Mouse (Mus musculus) macrophage (primary cell): ENCODE results near the gene 1700056E22Rik. TPM values are rescaled to one million over a fixed set of nuclear protein-coding genes. Genes with fewer than 3 reads are reported as not detected.
A peak's percentile ranks its signal among the peaks of the same experiment; 100 is the strongest.

ENCODE experiments used
- H3K27ac ChIP-seq: fragments of 350-480 bp; formaldehyde crosslinking; 2 replicates; pipeline ENCODE4 v1.9.0; 2021
- H3K36me3 ChIP-seq: fragments of 350-480 bp; formaldehyde crosslinking; 2 replicates; pipeline ENCODE4 v1.9.0; 2021; ENCODE audit errors: inconsistent target
- H3K4me3 ChIP-seq: fragments of 350-480 bp; formaldehyde crosslinking; 2 replicates; pipeline ENCODE4 v1.9.0; 2021; ENCODE audit errors: inconsistent target
- H3K79me2 ChIP-seq: fragments of 350-480 bp; formaldehyde crosslinking; 2 replicates; pipeline ENCODE4 v1.9.0; 2021; ENCODE audit errors: inconsistent target
- WGBS: methylation state at CpG from one replicate; pipeline ENCODE4 v1.1.7; 2026; ENCODE audit warnings: inconsistent platforms; ENCODE audit not compliant: missing documents; 5-methylcytosine and 5-hydroxymethylcytosine counted together
- polyA plus RNA-seq: library from polyadenylated mRNA; stranded (reverse); fragments of 250-400 nt; gene quantifications from 3 replicates; pipeline ENCODE4 v1.2.4, GENCODE M21; 2018; ENCODE audit warnings: inconsistent platforms

Gene 1700056E22Rik
- polyA plus RNA-seq, 1 experiment from 2014 or later, result 0.16 TPM

DNA sequence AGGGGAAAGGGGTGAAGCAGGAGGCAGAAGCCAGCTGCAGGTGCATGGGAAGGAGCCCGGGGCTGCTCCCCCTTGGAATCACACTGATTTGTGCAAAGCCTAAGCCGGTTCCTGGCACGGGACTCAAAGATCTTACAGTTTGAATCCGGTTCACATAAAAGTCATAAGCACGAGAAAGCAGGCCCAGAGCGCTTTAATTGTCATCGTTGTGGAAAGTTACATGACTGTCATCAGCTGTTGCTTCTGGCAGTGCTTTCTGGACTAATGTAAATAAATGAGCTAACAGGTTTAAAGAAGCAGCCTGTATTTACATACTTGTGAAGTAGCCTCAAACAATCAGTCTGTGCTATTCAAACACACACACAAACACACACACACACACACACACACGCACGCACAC, 26.3 kb upstream of the 1700056E22Rik start:
- no peaks in the 10 kb centered on the region for H3K79me2 ChIP-seq
- H3K36me3 ChIP-seq, result no peaks in the 10 kb centered on the region
- 97% methylated on average over 7 of the region's 9 CpGs for WGBS
- no peak overlapping the region for H3K4me3 ChIP-seq
- no peak overlapping the region for H3K27ac ChIP-seq

DNA sequence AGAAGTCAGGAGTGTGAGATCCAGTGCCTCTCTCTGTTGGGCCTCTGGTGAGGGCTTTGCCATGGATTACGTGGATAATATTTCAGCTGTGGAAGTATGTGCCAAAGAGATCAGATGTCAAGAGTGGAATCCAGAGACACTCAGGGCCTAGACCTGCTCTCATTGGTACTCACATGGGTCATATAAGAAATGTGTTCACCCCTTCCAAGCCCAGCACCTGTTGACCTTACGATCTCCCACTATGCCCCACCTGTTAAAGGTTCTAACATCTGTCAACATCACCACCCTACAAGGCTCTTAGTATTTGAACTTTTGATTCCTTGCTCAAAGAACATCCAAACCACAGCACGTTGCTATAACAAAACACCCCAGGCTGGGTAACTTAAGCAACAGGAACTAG, 25.7 kb upstream of the 1700056E22Rik start:
- Histone ChIP-seq H3K4me3 (no peak overlapping the region), H3K79me2 (no peaks in the 10 kb centered on the region), H3K36me3 (no peaks in the 10 kb centered on the region), H3K27ac (no peak overlapping the region)
- 96% methylated on average over 3 of the region's 3 CpGs for WGBS

DNA sequence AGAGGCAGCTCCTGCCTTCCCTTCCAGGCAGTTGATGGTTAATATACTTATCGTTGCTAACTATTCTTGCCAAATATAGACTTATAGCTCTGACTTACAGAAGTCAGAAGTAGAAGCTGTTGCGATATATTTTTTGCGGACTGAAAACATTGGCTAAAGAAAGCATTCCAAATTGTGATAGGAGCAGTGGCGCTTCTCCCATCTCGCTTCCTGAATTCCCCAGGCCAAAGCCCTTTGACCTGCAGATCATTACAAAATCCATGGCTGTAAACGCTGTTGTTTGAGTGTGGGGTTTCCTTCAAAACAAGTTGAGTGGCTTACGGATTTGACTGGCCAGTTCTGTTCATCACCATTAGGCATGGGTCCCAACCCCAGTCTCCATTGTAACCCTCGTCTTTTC, 24.1 kb upstream of the 1700056E22Rik start:
- H3K36me3 ChIP-seq, result no peaks in the 10 kb centered on the region
- no peak overlapping the region for H3K27ac ChIP-seq
- WGBS, result 95% methylated on average over 8 of the region's 8 CpGs
- H3K79me2 ChIP-seq, result no peaks in the 10 kb centered on the region
- H3K4me3 ChIP-seq, result no peak overlapping the region

DNA sequence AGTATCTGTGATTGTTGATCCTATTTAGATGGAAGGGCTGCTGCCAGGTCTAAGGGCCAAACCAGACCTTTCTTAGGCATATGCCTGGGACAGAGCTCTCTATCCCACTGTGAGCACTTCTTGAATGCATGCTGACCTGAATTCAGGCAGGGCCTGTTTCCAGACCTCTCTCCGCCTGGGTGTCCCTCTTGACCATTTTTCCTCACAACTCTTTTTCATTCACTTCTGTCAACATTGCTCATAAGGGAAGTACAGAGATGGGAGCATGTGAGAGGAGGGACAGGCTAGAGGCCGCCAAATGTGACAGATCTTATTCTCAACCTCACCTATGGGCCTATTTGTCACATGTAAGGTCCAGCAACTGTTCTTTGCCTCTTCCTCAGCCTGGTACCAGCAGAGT, 20.1 kb upstream of the 1700056E22Rik start:
- Histone ChIP-seq H3K79me2 (no peaks in the 10 kb centered on the region), H3K27ac (no peak overlapping the region), H3K4me3 (no peak overlapping the region), H3K36me3 (no peaks in the 10 kb centered on the region)
- 95% methylated on average over 2 of the region's 2 CpGs for WGBS

DNA sequence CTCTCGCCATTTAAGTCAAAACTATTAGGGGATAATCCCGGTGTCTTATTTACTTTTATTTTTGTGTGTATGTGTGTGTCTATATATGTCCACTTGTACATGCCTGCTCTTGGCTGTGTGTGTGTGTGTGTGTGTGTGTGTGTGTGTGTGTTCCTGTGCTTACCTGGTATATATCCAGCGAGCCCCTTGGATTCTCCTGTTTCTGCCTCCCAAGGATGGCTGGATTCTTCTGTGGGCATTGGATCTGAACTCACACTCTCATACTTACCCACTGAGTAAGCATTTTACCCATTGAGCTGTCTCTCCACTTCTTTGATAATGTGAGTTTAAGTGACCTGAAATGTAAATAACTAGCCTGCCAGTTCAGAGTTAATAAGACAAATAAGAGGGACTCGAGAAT, 19.6 kb upstream of the 1700056E22Rik start:
- Histone ChIP-seq H3K4me3 (no peak overlapping the region), H3K27ac (no peak overlapping the region), H3K79me2 (no peaks in the 10 kb centered on the region), H3K36me3 (no peaks in the 10 kb centered on the region)
- 93% methylated on average over 4 of the region's 4 CpGs for WGBS

DNA sequence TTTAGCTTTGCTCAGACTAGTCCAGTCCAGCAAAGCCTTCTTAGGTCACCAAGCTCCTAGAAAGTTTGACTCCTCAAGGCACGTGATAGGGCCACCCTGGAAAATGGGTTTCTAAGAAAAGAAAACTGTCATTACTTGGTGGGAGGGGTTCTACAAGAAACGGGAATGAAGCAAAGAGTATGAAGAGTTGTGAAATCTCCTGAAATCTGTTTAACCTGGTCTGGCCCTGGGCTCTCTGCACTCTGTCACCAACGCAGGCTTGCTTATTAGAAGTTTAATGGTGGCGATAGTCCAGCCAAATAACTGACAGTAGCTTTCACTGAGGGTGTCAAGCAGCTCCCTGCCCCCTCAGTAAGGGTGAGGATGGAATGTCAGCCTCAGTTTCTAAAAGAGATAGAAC, 19.0 kb upstream of the 1700056E22Rik start:
- 37% methylated on average over 4 of the region's 4 CpGs for WGBS
- Histone ChIP-seq H3K36me3 (no peaks in the 10 kb centered on the region), H3K79me2 (no peaks in the 10 kb centered on the region), H3K4me3 (no peak overlapping the region), H3K27ac (no peak overlapping the region)

DNA sequence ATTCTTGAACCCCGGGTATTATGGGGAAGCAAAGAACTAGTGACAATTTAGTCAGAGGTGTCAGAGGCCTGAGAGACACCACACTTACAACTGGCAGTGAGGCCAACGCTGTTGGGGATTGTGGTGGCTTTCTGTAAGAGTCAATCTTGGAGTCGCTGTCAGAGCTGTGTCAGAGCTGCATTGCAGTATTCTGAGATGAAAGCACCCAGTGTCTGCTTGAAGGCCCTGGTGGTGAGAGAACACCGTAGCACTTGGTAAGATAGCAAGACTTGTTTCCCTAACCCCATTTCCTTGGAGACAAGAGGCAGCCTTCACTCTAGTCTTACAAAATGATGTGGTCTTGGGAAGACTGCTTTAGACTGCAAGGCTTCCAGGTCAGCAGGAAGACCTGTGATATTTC, 18.2 kb upstream of the 1700056E22Rik start:
- Histone ChIP-seq H3K27ac (no peak overlapping the region), H3K79me2 (no peaks in the 10 kb centered on the region), H3K36me3 (no peaks in the 10 kb centered on the region), H3K4me3 (no peak overlapping the region)
- 68% methylated on average over 4 of the region's 4 CpGs for WGBS

DNA sequence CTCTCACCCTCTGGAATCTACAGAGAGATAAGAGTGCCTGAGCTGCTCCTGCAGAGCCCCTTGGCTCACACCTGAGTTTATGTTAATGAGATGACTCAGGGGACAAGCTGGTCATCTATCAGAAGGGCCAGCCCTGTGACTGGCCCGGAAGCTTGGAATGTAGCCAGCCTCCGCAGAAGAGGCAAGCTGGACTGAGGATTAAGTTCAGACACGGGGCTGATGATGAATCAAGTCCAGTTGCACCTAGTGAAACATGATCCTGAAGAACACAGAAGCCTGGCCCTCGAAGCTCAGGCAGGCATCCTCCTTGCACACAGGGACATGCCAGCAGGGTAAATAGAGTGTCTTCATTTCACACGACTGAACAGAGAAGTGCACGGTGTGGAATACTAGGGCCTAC, 17.7 kb upstream of the 1700056E22Rik start:
- 94% methylated on average over 6 of the region's 6 CpGs for WGBS
- Histone ChIP-seq H3K79me2 (no peaks in the 10 kb centered on the region), H3K4me3 (no peak overlapping the region), H3K36me3 (no peaks in the 10 kb centered on the region), H3K27ac (no peak overlapping the region)

DNA sequence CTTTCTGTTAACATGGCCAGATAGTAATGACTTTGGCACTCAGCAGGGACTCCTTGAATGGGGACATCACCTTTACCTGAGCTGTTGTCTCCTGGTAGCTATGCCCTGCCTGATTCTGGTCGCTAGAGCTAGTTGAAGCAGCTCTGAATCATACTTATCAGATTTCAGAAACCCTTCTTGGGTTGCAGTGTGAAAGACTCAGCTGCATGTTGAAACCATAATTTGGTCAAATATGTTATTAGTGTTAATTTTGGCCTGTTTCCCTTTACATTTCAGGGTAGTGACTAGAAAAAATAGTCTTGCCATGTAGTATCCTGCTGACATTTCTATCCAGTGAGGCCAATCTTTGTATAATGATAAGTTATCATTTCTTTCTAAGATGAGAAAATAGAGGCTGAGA, 17.2 kb upstream of the 1700056E22Rik start:
- Histone ChIP-seq H3K79me2 (no peaks in the 10 kb centered on the region), H3K36me3 (no peaks in the 10 kb centered on the region), H3K4me3 (no peak overlapping the region), H3K27ac (no peak overlapping the region)
- 100% methylated on average over 1 of the region's 1 CpGs for WGBS

DNA sequence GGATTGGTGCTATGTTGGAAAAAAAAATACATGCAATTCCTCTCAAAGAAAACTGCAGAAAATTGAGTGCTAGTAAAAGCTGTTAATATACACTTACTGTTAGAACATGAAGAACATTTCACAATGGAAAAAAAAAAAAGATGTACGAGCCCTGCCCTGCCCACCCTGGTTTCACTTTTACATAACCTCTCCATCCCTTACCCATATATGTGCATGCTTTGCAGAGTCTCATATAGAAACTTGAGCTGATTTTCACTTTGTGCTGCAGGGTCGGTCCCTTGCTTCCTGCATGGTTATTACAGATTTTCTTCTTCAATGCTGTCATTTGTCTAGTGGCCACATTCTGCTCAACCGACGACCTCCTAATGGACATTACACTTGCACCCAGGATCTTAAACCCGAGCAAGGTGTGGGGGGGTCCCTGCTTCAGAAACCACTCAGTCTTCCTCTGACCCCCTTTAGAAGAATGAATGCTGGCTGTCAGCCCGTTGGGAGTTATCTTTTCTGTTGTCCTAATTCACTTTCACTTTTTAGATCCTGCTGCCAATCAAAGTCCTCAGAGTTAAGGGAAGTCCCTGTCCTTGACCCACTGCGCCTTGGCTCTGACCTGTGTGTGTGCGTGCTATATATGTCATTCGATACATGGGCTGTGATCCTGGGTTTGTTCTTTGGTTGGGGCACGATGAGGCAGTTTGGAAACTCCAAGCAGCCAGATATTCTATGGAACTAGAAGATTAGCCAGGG, 14.7 kb upstream of the 1700056E22Rik start:
- WGBS, result 9% methylated on average over 10 of the region's 10 CpGs
- Histone ChIP-seq H3K27ac (peak overlapping the region; percentile 5), H3K79me2 (no peaks in the 10 kb centered on the region), H3K4me3 (peak overlapping the region; percentile 38), H3K36me3 (no peaks in the 10 kb centered on the region)

DNA sequence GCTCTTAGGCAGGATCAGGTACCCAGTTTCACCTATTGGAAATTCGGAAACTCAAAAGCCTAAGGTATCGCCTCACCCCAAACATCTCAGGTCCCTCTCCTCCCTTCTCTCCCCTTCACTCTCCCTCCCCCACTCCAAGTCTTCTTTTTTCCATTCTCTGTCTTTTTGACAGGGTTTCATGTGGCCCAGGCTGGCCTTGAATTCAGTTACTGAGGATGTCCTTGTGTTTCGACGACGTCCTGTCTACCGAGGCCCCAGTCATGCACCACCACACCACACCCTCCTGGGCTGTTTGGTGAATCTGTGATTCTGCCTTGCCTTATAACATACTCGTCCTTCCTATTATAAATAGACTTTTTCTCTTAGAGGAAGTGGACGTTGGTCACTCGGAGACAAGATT, 13.7 kb upstream of the 1700056E22Rik start:
- 79% methylated on average over 9 of the region's 9 CpGs for WGBS
- Histone ChIP-seq H3K36me3 (no peaks in the 10 kb centered on the region), H3K79me2 (no peaks in the 10 kb centered on the region), H3K4me3 (no peak overlapping the region), H3K27ac (no peak overlapping the region)

DNA sequence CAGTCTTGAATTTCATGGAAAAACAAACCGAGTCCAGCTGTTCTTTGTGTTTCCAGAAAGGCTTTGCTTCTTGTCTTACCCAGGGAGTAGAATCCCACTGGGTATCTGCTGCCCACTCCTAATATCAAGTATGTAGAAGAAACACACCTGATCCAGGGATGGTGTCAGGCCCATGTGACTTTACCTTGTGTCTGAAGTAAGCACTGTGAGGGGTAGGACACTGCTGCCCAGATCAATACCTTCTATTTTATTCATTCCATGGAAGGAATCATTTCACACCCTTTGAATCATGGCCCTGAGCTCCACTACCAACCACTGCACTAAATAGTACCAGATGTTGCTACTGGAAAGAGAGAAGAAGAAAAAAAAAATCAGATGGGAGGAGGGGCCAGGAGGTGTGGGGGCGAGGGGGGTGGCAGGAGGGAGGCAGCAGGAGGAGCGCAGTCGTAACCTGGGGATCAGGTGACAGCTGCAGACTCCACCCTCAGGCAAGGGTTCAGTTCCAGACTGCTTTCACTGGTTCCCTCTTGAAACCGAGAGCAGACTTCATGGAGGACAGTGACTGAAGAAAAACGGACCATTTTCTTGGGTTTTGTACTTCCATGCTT, 12.1 kb upstream of the 1700056E22Rik start:
- Histone ChIP-seq H3K36me3 (no peaks in the 10 kb centered on the region), H3K79me2 (no peaks in the 10 kb centered on the region), H3K4me3 (no peak overlapping the region), H3K27ac (no peak overlapping the region)
- 80% methylated on average over 5 of the region's 6 CpGs for WGBS

DNA sequence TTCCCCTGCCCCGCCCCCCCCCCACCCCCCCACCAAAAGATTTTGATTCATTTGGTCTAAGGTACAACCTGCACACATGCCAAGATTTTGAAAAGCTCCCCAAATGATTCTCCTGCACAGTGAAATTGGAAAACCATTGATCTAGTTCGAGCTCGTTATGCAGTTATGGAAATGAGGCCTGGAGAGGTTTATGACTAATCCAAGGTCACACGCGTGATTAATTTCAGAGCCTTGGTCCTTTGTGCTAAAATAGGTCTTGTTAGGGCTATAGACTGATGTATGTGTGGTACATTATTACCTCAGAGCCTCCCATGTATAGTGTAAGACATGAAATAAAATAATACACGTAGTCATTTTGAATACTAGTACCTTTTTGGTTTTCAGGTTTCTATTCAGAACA, 9.3 kb upstream of the 1700056E22Rik start:
- Histone ChIP-seq H3K27ac (no peak overlapping the region), H3K36me3 (no peaks in the 10 kb centered on the region), H3K79me2 (no peaks in the 10 kb centered on the region), H3K4me3 (no peak overlapping the region)
- WGBS, result 96% methylated on average over 5 of the region's 6 CpGs

DNA sequence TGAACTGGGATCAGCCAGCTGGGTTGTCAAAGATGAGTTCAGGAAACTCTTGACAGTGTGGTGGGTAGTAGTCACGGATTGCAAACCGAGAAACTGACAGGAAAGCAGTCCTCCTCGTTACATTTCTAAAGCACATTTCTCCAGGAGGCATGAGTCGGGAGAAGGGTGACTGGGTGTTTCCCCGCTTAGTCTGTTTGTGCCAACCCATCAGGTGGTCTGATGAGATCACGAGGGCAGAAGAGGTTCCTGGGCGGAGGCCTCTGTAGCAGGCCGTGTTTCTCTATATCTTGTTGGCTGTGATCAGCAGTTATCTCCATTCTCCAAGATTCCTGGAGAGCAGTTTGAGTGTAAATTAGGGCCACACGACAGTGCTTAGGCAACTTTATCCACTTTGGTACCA, 8.6 kb upstream of the 1700056E22Rik start:
- Histone ChIP-seq H3K27ac (no peak overlapping the region), H3K4me3 (no peak overlapping the region), H3K36me3 (no peaks in the 10 kb centered on the region), H3K79me2 (no peaks in the 10 kb centered on the region)
- WGBS, result 73% methylated on average over 9 of the region's 9 CpGs

DNA sequence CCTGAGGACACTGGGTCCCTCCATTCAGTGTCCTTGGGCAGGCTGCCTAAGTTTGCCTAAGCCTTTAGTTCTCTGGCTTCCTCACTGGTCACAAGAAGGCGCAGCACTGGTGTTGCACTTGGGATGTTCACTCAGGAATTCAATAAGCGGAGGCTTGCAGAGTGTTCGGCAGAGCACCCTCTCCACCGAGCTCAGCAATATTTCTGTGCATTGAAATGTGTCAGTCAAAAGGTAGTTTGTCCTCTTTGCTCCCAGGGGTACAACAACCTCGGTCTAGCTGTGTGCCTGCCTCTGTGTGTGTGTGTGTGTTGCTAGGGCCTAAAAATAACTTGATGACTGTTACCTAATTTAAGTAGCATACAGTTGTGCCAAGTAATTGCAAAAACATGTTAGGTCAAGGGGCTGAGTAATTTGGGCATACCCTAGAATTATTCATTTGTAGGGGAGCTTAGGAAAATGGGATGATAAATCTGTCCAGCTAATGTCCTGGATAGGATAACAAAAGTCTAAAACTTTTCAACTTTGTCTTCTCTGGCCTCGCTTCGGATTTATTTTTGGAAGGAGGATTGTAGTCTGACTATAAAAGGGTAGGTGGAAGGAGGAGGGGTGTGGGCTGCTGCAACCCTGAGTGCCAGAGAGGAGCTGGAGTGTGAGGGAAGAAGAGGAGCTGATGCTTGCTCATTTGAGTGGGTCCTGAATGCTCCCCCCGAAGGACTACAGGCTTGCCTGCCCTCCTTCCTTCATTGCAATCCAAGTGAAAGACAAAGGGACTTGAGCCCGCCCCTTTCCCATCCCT, 7.9 kb upstream of the 1700056E22Rik start:
- H3K79me2 ChIP-seq, result no peaks in the 10 kb centered on the region
- H3K4me3 ChIP-seq, result no peak overlapping the region
- 91% methylated on average over 8 of the region's 9 CpGs for WGBS
- no peaks in the 10 kb centered on the region for H3K36me3 ChIP-seq
- H3K27ac ChIP-seq, result no peak overlapping the region
